Mouse (Mus musculus): ENCODE results near the gene Nlrp3.

GRCm38 (mm10) chr11:59540123-59540522 lies 1.2 kb upstream of the Nlrp3 start:
- TF ChIP-seq CTCF (IDR thresholded peaks at IDR 0.05; ENCODE audit: control insufficient read depth, insufficient read depth, insufficient read length) (no peak), MAX (IDR thresholded peaks at IDR 0.05) (no peak), USF1 (IDR thresholded peaks at IDR 0.05; ENCODE audit: low read depth) (no peak), MYOD1 (IDR thresholded peaks at IDR 0.05; ENCODE audit: control insufficient read depth, insufficient read length, low read depth) (no peak), MYOG (IDR thresholded peaks at IDR 0.05; ENCODE audit: control insufficient read depth, extremely low read depth, insufficient read length) (no peak)

All from C2C12 (cell line).